Mouse (Mus musculus) induced T-regulatory cell, adult 2 months (primary cell): ENCODE measurements around the gene Ermap.

ENCODE experiments used
- DNase-seq: peaks from one replicate; pipeline ENCODE4 v3.0.0-alpha.2; 2012; ENCODE audit warnings: low read depth

Ermap gene

GRCm38 (mm10) chr4:119185771-119186170 lies 4.0 kb downstream of the Ermap start:
- DNase-seq = no peak

GRCm38 (mm10) chr4:119183525-119183924 lies 6.3 kb downstream of the Ermap start:
- DNase-seq = no peak

- DNase-seq = no peak
Observed at GRCm38 (mm10) chr4:119181456-119181855, 8.4 kb downstream of the Ermap start.

- peak; percentile 28 for DNase-seq
Observed at GRCm38 (mm10) chr4:119180133-119180707, 9.6 kb downstream of the Ermap start.

- no peak for DNase-seq
Observed at GRCm38 (mm10) chr4:119178331-119178730, 11.5 kb downstream of the Ermap start.

GRCm38 (mm10) chr4:119177702-119178101 lies 12.1 kb downstream of the Ermap start:
- DNase-seq = no peak

- DNase-seq = peak; percentile 97
Observed at GRCm38 (mm10) chr4:119173851-119174453, 15.9 kb downstream of the Ermap start, which contains the start of gene Zfp691. TSS of gene Zfp691 (minus strand) at chr4:119174195.

- peak; percentile 56 for DNase-seq
Observed at GRCm38 (mm10) chr4:119172919-119173650, 16.7 kb downstream of the Ermap start.

GRCm38 (mm10) chr4:119167663-119168062 lies 22.1 kb downstream of the Ermap start:
- peak; percentile 93 for DNase-seq

GRCm38 (mm10) chr4:119167068-119167467 lies 22.7 kb downstream of the Ermap start:
- DNase-seq = no peak

- DNase-seq = no peak
Observed at GRCm38 (mm10) chr4:119165916-119166315, 23.9 kb downstream of the Ermap start.

GRCm38 (mm10) chr4:119162990-119163389 lies 26.8 kb downstream of the Ermap start:
- no peak for DNase-seq

GRCm38 (mm10) chr4:119161358-119161757 lies 28.5 kb downstream of the Ermap start:
- no peak for DNase-seq

- no peak for DNase-seq
Observed at GRCm38 (mm10) chr4:119157891-119158290, 31.9 kb downstream of the Ermap start.

- DNase-seq = peak; percentile 81
Observed at GRCm38 (mm10) chr4:119157186-119157585, 32.6 kb downstream of the Ermap start.

- DNase-seq = no peak
Observed at GRCm38 (mm10) chr4:119148741-119149140, 41.1 kb downstream of the Ermap start.

GRCm38 (mm10) chr4:119147347-119147746 lies 42.5 kb downstream of the Ermap start:
- no peak for DNase-seq

GRCm38 (mm10) chr4:119146816-119147215 lies 43.0 kb downstream of the Ermap start:
- DNase-seq = no peak

- DNase-seq = peak; percentile 58
Observed at GRCm38 (mm10) chr4:119142230-119142871, 47.5 kb downstream of the Ermap start.

GRCm38 (mm10) chr4:119141191-119141590 lies 48.6 kb downstream of the Ermap start:
- no peak for DNase-seq

GRCm38 (mm10) chr4:119140126-119140525 lies 49.7 kb downstream of the Ermap start:
- peak; percentile 82 for DNase-seq

GRCm38 (mm10) chr4:119138776-119139175 lies 51.0 kb downstream of the Ermap start:
- DNase-seq = no peak

- DNase-seq = no peak
Observed at GRCm38 (mm10) chr4:119138171-119138570, 51.6 kb downstream of the Ermap start.
